Mouse (Mus musculus): Measurements from ENCODE around the gene Tom1l1.

Gene Tom1l1

GRCm38 (mm10) chr11:90616431-90616830, 71.7 kb downstream of the Tom1l1 start:
- no peak for DNase-seq (ENCODE audit: low spot score in 2 of 2)

- DNase-seq (ENCODE audit: low spot score in 2 of 2) = no peak
Observed at GRCm38 (mm10) chr11:90614743-90615142, 73.4 kb downstream of the Tom1l1 start.

GRCm38 (mm10) chr11:90612118-90612517, 76.0 kb downstream of the Tom1l1 start:
- DNase-seq (ENCODE audit: low spot score in 2 of 2) = no peak

- DNase-seq (ENCODE audit: low spot score in 2 of 2) = no peak
Observed at GRCm38 (mm10) chr11:90603066-90603465, 85.1 kb downstream of the Tom1l1 start.

- no peak for DNase-seq (ENCODE audit: low spot score in 2 of 2)
Observed at GRCm38 (mm10) chr11:90595826-90596225, 92.3 kb downstream of the Tom1l1 start.
